17 mouse cellular contexts compared by ENCODE assay signal in the genomic region with DNA sequence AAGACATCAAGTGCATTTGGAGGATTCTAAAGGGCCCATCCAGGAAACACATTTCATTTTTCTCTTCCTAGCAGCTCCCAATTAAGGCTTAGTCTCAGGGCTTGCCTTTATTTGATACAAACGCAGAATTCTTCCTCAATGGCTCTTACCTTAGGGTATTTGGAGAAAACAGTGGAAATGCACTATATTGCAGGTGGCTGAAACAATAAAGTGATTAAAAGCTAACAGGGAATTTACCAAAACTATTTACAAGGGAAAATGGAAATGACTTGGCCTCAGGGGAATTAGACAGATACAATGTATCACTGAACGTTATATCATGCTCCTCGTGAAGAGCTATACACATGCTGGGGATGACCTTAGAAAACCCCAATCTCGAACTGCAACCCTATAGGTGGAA. TPM values are rescaled to one million over a fixed set of nuclear protein-coding genes. Genes with fewer than 3 reads are reported as not detected.
"Had no signal": no experiment of that assay in that cellular context is flagged by ENCODE, and none has a peak within 500 bp of the region (broad histone marks: within the 10 kb centered on the region; RNA-seq: fewer than 3 reads in every experiment).

No protein-coding gene starts in this region.

- H3K4me2 ChIP-seq: neural tube, embryonic 13.5 days; neural tube, embryonic 15.5 days; stomach, embryonic 15.5 days had no signal

- DNase-seq: retina, postnatal 1 day; right cerebral cortex, adult 18-20 months; right cerebral cortex, postnatal 14 days; right cerebral cortex, postnatal 25 days; right cerebral cortex, postnatal 4 days; spleen, adult 18-20 months; thymus, adult 18-20 months; thymus, adult 2 months; thymus, postnatal 14 days; thymus, postnatal 25 days; thymus, postnatal 36 days; thymus, postnatal 4 days had no signal

- H3K4me1 ChIP-seq: neural tube, embryonic 13.5 days; neural tube, embryonic 15.5 days; stomach, embryonic 15.5 days had no signal

- H3K36me3 ChIP-seq: neural tube, embryonic 13.5 days; neural tube, embryonic 15.5 days; stomach, embryonic 15.5 days had no signal

- H3K9me3 ChIP-seq: neural tube, embryonic 13.5 days; neural tube, embryonic 15.5 days; stomach, embryonic 15.5 days had no signal

- H3K27me3 ChIP-seq: neural tube, embryonic 13.5 days; neural tube, embryonic 15.5 days; stomach, embryonic 15.5 days had no signal

- H3K4me3 ChIP-seq: neural tube, embryonic 13.5 days; neural tube, embryonic 15.5 days; stomach, embryonic 15.5 days had no signal

- H3K9ac ChIP-seq: neural tube, embryonic 13.5 days; neural tube, embryonic 15.5 days; stomach, embryonic 15.5 days had no signal

- H3K27ac ChIP-seq: neural tube, embryonic 13.5 days; neural tube, embryonic 15.5 days; stomach, embryonic 15.5 days; stomach, postnatal 0 days had no signal

RNA-seq across cellular contexts. Expression of gene Lin7a, which starts 35.3 kb away (rescaled TPM):
- polyA plus RNA-seq: spleen, adult 2 months; thymus, adult 2 months had no signal
